Mouse (Mus musculus) cerebellum, adult 2 months (tissue): ENCODE data around the gene Ostf1.

ENCODE experiments used
- CTCF ChIP-seq: fragments of 200-500 bp; IDR thresholded peaks from 2 replicates; pipeline ENCODE4 v1.5.1; 2011; ENCODE audit warnings: low read depth, mild to moderate bottlenecking, control low read depth, low read length, moderate library complexity, borderline replicate concordance; ENCODE audit not compliant: insufficient read depth
- POLR2A ChIP-seq: fragments of 200-500 bp; IDR thresholded peaks from 2 replicates; pipeline ENCODE4 v1.6.1; 2011; ENCODE audit warnings: low read length, control low read depth, borderline replicate concordance; ENCODE audit not compliant: insufficient read depth

DNA sequence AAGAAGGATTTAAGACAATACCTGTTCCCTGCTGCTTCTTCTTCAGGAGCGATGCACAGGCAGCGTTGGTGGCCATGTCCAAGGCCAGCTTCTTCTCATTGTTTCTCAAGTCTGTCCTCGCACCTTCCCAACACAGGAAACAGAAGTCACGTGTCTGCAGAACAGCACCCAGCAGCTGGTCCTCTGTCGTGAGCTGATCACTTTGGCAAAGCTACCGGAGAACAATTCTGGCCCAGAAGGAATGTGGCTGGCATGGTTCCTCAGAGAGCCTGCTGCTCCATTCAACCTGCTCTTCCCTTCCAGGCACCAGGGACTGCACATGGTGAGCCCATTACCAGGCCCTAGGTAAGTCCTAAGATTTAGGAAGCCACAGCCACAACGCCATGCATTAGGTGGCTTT is 47.0 kb downstream of the Ostf1 start:
- no peak for TF ChIP-seq CTCF
- no peak for TF ChIP-seq POLR2A
